Mouse (Mus musculus): ENCODE measurements around the gene Sh3bgrl3.
"Not testable (repeated sequence)": the region's sequence is repeated elsewhere in the genome, so short reads cannot be mapped to it uniquely, and the experiment has no call there.

Sh3bgrl3 gene

DNA sequence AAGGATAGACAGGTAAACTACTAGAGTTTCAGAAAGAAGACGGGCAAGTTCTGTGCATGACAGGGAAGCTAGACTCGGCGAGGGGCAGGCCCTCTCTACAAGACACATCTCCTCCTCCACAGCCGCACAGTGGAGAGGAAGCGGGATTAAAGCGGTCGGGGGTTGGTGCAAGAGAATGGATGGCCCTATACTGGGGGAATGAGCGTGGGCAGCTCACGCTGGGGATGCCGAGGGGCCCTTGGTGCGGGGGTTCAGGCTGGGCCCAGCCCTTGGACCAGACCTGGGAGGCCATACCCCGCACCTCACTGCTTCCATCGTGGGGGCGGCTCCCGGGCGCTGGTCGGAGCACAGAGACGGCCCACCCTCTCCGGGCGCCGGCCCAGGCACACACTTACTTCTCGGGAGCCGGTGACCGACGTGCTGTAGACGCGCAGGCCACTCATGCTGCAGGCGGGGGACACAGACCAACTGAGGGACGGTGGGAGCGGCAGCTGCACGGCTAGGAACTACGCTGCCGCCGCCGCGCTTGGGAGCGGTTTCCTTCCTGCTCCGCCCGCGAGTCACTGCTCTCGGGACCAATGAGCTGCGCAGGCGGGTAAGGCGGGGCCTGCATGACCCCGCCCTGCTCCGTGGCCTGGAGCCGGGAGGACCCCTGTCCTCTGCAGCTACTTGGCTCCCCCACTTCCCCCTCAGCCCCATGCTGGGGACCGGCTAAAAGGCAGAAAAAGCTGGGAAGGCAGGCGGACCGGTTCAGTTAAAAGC lies at the start of gene Sh3bgrl3:
Gene Sh3bgrl3 (minus strand): TSS at position 569 of the 762 bp plus-strand sequence.
- in situ Hi-C loops (cut with MboI, MseI): loop anchor here (5.0 to 10.0 kb wide), 2 partner anchors 36 to 504 kb away; no protein-coding TSS in a partner anchor

GRCm38 (mm10) chr4:134172391-134172790 lies 43.8 kb upstream of the Sh3bgrl3 start:
- in situ Hi-C loops (cut with MboI, MseI): no loop called here

GRCm38 (mm10) chr4:134166906-134167305 lies 38.3 kb upstream of the Sh3bgrl3 start:
- in situ Hi-C loops (cut with MboI, MseI): no loop called here

DNA sequence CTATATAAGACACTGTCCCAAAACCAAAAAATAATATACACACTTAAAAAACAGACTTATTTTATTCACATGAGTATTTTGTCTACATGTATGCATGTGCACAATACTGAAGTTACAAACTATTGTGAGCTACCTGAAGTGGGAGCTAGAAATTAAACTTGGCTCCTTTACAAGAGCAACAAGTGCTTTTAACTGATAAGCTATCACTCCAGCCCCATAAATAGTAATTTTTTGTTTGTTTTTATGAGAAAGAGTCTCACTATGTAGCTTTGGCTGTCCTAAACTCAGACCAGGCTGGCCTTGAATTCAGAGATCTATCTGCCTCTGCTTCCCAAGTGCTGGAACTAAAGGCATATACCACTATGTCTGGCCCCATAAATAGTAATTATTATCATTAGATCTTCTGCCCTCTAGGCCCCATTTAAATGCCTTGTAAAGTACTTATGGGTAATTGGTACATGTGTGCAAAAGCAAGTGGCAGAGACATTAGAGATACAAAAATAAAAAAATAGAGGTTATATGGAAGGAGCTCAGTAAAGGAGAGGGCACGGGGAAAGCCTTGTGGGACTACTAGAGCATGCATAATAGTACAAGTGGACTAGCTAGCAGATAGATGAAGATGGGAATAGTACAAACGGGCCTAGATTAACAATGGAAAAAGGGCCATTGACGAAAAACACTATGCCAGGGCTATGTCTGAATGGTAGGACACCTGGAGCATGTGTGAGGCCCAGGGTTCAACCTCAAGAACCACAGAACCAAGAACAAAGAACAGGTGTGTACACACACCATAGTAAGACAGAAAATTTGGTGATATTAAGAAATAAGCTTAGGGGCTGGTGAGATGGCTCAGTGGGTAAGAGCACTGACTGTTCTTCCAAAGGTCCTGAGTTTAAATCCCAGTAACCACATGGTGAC lies 37.2 kb upstream of the Sh3bgrl3 start:
- in situ Hi-C loops (cut with MboI, MseI): no loop called here

DNA sequence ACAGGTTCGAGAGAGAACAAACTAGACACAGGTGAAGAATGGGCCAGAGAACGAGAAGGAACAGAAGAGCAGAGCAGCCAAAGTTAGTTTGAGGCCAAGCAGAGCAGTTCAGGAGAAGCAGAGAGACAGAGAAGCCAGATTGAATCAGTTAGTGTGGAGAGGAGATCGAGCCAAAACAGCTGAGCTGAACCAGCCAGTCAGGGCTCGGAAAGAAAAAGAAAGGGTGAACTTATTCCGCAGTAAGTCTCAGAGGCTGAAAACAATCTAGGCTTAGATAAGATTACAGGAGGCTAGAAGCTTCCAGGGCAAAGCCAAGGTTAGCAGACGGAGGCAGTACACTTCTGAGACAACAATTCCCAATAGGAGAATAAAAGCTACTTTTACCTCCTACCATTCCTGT lies 36.4 kb upstream of the Sh3bgrl3 start:
- in situ Hi-C loops (cut with MboI, MseI): no loop called here

DNA sequence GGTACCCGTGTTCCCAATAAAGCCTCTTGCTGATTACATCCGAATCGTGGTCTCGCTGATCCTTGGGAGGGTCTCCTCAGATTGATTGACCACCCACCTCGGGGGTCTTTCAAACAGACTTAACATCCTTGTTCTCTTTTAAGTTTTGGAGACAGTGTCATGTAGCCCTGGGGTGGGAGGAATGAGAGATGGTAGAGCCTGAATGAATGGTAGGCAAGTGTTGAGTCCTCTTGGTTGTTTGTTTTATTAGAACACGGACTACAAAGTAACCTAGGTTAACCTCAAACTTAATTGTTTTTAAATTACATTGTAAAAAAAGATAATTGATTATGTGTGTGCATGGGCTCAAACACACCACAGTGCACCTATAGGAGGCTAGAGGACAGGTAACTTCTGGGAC lies 36.0 kb upstream of the Sh3bgrl3 start:
- in situ Hi-C loops (cut with MboI, MseI): no loop called here

GRCm38 (mm10) chr4:134160071-134160470 lies 31.5 kb upstream of the Sh3bgrl3 start:
- in situ Hi-C loops (cut with MboI, MseI): not testable (repeated sequence)

GRCm38 (mm10) chr4:134158774-134159173 lies 30.2 kb upstream of the Sh3bgrl3 start:
- in situ Hi-C loops (cut with MboI, MseI): no loop called here

GRCm38 (mm10) chr4:134157558-134157957 lies 29.0 kb upstream of the Sh3bgrl3 start:
- in situ Hi-C loops (cut with MboI, MseI): no loop called here

GRCm38 (mm10) chr4:134156744-134157143 lies 28.2 kb upstream of the Sh3bgrl3 start:
- in situ Hi-C loops (cut with MboI, MseI): no loop called here

- in situ Hi-C loops (cut with MboI, MseI): no loop called here
Observed at GRCm38 (mm10) chr4:134155961-134156465, 27.4 kb upstream of the Sh3bgrl3 start.

GRCm38 (mm10) chr4:134155531-134155930 lies 26.9 kb upstream of the Sh3bgrl3 start:
- in situ Hi-C loops (cut with MboI, MseI): no loop called here

GRCm38 (mm10) chr4:134154354-134154753 lies 25.8 kb upstream of the Sh3bgrl3 start:
- in situ Hi-C loops (cut with MboI, MseI): no loop called here

DNA sequence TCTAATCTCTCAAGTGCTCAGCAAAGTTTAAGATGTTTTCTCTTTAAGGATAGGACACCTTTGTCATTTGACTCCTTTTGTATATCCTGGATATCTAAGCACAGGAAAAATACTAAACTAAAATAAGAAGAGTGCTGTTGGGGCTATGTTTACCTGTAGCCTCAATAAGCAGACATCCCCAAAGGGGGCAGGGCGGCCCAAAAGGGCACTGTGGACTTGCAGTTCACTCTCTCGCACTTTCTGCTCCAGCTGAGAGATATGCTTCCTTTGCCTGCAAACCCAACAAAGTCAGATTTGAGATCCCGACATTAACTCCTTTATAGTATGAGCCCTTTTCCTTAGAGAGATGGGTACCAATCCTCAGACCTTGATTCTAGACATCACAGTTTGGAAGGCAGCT lies 25.1 kb upstream of the Sh3bgrl3 start:
- in situ Hi-C loops (cut with MboI, MseI): no loop called here

DNA sequence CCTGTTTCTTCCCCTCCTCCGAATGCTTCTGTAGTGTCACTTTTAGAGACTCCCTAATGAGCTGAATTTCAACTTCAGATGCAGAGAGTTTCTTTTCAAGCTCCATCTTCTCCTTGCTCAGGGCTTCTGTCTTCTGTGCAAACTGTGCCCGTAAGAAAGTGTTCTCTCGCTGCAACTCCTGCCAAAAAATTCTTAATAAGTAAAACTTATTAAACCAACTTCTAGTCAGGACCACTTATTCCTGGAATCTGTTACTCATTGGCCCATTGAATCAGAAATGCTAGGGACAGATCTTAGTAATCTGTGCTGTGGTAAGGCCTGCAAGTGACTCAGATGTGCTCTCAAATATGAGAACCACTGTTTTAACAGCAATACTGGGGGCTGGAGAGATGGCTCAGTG lies 23.5 kb upstream of the Sh3bgrl3 start:
- in situ Hi-C loops (cut with MboI, MseI): no loop called here

GRCm38 (mm10) chr4:134149389-134149788 lies 20.8 kb upstream of the Sh3bgrl3 start:
- in situ Hi-C loops (cut with MboI, MseI): no loop called here

DNA sequence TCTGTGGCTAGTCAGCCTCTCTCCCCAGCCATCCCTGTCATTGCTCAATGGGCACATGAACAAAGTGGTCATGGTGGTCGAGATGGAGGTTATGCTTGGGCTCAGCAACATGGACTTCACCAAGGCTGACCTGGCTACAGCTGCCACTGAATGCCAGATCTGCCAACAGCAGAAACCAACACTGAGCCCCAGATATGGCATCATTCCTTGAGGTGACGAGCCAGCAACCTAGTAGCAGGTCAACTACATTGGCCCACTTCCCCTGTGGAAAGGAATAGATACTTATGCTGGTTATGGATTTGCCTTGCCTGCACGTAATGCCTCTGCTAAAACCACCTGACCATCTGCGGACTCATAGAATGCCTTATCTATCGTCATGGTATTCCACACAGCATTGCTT lies 15.7 kb upstream of the Sh3bgrl3 start:
- in situ Hi-C loops (cut with MboI, MseI): not testable (repeated sequence)

DNA sequence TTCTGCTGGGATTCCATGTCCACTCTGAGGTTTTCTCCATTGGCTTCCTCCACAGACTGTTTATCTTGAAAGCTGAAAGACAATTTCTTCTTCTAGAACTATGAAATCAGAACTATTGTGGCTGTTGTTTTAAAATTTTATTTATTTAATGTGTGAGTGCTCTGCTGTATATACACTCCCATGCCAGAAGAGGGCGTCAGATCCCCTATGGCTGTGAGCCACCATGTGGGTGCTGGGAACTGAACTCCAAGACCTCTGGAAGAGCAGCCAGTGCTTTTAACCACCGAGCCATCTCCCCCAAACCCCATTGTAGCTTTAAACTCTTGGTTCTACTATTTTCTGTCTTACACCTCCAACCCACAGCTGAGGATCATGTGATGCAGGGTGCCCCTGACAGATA lies 10.3 kb upstream of the Sh3bgrl3 start:
- in situ Hi-C loops (cut with MboI, MseI): loop anchor here (5.0 kb wide), 1 partner anchor 88 kb away; the partner anchor contains the start of gene Catsper4

DNA sequence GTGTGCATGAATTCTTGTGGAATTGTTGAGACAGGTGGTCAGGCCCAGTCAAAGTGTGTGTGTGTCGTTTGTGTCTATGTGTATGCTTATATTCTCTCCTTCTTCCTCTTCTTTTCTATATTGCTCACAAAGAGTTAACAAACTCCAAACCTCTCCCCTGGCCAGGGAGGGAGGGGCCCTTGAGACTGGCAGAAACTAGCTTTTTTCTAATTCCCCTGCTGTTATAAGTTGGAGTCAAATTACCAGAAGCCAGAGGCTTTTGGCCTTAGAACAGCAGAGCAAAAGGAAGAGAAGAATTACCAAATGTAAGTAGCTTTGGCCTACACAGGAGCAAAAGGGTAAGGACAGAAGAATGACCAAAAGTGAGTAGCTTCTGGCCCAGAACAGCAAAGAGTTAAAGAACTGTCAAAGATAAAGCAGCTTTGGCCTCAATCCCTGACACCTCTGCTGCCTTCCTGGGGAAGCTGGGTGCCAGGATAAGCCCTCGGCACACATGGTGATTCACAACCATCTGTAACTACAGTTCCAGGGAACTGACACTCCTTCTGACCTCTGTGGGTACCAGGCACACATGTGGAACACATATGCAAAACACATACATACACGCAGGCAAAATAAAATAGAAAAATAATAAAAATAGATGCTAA lies 7.8 kb upstream of the Sh3bgrl3 start:
- in situ Hi-C loops (cut with MboI, MseI): loop anchor here (5.0 kb wide), 1 partner anchor 91 kb away; the partner anchor contains the start of gene Catsper4

- in situ Hi-C loops (cut with MboI, MseI): loop anchor here (5.0 kb wide), 1 partner anchor 95 kb away; no protein-coding TSS in a partner anchor
Observed at GRCm38 (mm10) chr4:134132519-134133095, 4.0 kb upstream of the Sh3bgrl3 start.

- in situ Hi-C loops (cut with MboI, MseI): loop anchor here (5.0 kb wide), 1 partner anchor 95 kb away; no protein-coding TSS in a partner anchor
Observed at GRCm38 (mm10) chr4:134132117-134132516, 3.5 kb upstream of the Sh3bgrl3 start.

Data from regulatory T cell (primary cell).